Mouse (Mus musculus) ovary, postnatal 14 days (tissue): ENCODE results near the gene Ifitm3.
"Not testable (repeated sequence)": the region's sequence is repeated elsewhere in the genome, so short reads cannot be mapped to it uniquely, and the experiment has no call there.

ENCODE experiments used
- DNase-seq: peaks from one replicate; pipeline ENCODE4 v3.0.0; 2022; ENCODE audit warnings: low spot score

Ifitm3 gene

GRCm38 (mm10) chr7:141010593-141010992, at the start of gene Ifitm3:
Gene Ifitm3 (minus strand): TSS chr7:141010770.
- peak; percentile 49 for DNase-seq

DNA sequence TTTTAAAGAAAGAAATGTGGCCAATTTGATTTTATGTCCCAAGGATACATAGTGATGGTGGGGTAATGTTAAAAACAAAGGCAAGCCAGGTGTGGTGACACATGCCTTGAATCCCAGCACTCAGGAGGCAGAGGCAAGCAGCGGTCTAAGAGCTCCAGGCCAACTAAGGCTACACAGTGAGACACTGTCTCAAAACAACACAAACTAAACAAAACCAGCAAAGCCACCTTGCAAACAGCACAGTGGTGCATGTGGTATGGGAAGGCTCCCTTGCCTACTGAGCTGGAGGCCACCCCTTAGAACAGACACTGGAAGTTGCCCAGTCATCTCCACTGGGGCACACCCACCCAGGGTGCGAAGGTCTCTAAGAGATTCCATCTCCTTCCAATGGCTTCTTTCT, 49.4 kb upstream of the Ifitm3 start:
- DNase-seq: no peak

- DNase-seq: no peak
These were observed 48.2 kb upstream of the Ifitm3 start for GRCm38 (mm10) chr7:141058601-141059341.

DNA sequence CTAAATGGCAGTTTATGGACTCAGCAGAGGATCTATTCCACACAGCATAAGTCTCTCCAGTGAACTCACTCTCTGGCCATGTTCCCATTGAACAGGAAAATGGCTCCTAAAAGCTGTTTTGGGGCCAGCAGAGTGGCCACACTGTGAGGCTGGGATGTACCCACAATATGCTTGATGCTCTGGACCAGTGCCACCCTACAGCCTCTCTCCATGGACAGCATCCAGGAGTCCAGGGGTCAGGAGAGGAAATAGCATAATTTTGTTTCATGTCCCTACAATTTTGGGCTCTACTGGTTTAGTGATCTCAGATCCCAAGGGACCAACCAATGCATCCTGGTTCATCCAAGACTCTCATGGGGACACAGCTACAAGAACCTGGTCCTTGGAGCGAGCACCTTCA, 47.0 kb upstream of the Ifitm3 start:
- DNase-seq: no peak

GRCm38 (mm10) chr7:141056976-141057375, 46.4 kb upstream of the Ifitm3 start:
- no peak for DNase-seq

DNA sequence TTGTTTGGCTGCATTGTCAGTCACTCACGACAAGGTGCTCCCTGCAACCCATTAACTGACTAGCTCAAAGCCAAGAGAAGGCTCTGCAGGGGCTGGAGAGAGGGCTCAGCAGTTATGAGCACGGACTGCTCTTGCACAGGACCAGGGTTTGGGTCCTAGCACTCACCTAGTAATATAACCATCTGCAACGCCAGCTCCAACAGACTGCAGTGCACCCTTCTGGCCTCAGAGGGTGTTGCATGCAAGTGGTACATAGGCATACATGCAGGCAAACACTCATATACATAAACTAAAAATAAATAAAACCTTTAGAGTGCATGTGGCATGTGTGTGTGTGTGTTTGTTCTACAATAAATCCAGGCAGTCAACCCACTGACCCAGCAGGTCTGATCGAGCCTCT, 45.2 kb upstream of the Ifitm3 start:
- no peak for DNase-seq

DNA sequence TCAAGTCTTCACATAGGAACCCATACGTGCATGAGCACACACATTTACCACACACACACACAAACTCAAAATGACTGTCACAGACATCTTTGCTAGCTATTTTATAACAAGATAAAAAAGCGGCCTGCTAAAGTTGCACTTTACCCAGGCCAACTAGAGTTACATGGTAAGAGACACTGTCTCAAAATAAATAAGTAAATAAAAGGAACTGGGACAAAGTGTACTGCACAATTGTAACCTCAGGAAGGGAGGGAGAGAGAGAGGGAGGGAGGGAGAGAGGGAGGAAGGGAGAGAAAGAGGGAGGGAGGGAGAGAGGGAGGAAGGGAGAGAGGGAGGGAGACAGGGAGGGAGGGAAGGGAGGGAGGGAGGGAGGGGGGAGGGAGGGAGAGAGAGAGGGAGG, 41.9 kb upstream of the Ifitm3 start:
- no peak for DNase-seq

DNA sequence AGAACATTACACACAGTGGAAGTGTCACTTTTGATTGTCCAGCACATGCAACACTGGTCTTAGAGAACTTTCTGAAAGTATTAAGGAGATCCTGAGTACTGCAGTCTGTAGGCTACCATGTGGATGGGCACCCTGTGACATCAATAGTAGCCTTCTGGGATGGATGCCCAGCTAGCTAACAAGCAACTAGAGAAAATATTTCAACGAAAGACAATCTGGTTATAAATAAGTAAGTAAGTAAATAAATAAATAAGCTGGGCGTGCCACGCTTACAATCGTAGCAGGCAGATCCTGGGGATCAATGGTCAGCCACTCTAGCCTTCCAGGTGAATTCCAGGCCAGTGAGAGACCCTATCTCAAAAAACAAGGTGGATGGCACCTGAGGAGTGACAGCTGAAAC, 41.4 kb upstream of the Ifitm3 start:
- DNase-seq: no peak

DNA sequence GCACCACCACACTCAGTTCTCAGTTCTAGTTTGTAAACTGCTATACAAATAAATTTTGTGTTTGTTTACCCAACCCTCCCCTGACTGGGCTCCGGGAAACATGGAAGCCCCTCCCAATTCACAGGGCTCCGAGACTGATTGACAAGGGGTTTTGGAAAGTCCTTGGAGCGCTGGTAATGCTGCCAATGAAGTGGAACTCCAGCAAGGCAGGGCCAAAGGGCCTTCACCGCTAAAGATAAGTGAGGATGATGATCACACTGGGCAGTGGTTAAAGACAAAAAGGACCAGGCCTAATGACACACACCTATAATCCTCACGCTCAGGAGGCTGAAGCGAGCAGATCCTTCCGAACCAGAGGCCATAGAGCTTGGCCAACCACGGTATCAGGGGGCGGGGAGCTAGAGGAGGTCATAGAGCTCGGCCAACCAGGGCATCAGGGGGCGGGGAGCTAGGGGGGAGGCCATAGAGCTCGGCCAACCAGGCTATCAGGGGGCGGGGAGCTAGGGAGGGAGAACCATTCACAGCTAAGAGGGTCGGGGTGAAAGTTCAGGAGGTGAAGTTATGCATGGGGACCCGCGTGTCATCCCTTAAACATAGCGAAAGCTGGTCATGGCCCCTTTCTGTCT, 40.6 kb upstream of the Ifitm3 start:
- DNase-seq: no peak

- no peak for DNase-seq
These were observed 38.8 kb upstream of the Ifitm3 start for GRCm38 (mm10) chr7:141049326-141049725.

GRCm38 (mm10) chr7:141048226-141049218, 38.0 kb upstream of the Ifitm3 start:
- peak; percentile 88 for DNase-seq

DNA sequence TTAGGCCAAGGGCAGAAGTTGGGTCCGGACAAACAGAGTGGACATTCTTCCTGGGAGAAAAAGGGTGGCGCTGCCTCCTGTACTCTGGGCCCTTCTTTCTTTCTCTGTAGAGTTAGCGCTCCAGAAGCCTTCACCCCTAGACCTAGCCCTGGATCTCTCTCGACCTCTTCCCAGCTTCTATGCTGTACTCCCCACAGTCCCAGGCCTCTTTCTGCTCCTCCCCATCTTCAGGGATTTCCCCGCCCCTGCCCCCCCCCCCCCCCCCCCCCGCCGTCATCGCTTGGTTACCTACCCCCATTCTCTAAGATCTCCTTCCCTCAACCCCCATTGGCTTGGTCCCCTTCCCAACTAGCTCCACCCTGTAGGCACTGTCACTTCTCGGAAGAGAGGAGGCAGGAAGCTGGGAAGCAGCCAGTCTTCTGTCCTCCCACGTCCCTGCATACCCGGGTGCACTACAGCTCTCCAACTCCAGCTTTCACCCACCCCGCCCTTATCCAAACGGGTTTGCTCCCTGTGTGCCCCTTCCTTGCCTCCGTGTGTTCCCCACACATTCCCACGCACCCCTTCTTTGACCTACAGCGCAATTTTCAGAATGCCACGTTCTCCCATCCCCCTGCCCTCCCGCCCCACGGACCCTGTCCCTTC, 37.1 kb upstream of the Ifitm3 start:
- DNase-seq: peak; percentile 66

DNA sequence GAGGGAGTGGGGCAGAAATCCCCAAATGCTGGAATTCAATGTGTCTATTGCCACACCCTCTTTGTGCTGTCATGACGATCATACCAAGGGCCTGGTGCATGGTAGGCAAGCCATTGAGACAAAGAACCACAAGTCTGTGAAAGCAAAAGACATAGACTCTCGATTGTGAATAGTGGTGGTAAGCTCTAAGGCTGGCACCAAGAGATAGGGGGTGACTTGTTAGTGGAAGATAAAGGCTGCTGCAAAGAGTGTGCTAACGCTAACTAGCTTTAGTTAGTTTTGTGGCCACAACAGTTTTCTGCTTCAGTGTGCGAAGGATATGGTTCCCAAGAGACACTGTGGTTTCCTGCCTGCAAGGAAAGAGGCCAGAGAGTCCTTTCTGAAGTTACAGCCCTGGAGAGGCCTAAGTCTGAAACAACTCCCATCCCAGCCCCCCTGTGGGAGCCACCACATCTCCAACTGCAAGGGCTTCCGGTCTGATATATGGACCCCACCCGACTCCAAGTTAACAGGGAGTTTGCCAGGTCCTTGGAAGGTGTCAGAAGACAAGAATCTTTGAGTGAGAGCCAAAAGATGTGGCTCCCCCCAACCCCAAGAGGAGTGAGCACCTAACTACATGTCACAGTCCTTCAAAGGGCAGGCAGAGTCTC, 36.5 kb upstream of the Ifitm3 start:
- no peak for DNase-seq

GRCm38 (mm10) chr7:141042539-141042938, 32.0 kb upstream of the Ifitm3 start:
- DNase-seq: no peak

GRCm38 (mm10) chr7:141041661-141042060, 31.1 kb upstream of the Ifitm3 start:
- peak; percentile 74 for DNase-seq

GRCm38 (mm10) chr7:141040867-141041606, 30.5 kb upstream of the Ifitm3 start:
- no peak for DNase-seq

- DNase-seq: no peak
These were observed 29.0 kb upstream of the Ifitm3 start for GRCm38 (mm10) chr7:141039386-141040107.

DNA sequence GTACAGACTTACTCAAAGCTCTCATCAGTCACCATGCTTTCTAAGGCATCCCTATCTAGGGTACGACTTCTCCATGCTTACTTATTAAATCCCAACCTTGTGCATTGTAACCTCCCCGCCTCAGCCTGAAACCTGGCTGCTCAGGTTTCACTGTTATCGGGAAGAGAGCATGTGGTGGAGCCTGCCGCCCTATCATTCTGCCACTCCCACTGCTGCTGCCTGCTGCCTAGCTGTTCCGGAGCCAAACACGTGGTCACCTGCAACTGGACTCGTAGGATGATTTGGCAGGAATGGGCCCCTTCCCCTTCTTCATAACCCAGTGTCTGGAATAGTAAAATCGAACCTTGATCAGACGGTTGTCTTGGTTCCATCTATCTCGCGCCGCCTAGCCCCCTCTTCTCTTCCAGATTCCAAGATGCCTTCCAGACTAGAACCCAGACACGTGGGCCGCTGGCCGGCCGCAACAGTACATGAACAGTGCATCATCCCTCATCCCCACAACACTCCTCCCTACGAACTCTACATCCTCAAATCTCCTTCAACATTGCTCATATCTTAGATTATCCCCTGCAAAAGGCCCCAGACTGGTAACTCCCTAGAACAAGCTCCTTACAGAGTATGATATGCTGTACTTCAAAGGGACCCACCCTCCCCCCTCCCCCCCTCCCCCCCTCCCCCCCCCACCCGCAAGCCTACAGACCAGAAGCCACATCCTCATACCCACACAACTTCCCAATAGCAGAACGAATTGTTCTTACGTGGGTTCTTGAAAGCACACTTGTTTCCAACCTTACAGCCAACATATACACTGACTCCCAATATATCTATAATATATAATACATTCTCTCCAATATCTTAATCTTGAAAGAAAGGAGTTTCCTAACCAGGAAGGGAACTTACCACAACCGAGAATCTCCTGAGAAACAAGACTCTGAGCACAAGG, 27.8 kb upstream of the Ifitm3 start:
- DNase-seq: no peak

DNA sequence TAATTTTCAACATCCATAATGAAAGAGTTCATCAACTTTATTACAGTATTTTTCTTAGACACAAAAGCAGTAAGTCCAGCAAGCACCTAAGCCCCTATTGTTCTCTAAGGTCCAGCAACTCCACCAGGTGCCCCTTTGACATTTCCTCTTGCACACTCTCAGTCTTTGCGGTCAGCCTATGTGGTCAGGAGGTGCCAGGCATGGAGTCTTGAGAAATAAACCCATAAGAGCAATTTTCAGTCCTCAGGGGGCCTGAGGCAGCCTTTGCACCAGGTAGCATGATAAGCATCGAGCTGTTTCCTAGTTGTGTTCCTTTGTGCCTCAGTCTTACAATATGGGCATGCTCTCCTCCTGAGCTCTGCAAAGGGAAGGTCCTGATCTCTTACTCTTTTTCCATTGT, 26.1 kb upstream of the Ifitm3 start:
- not testable (repeated sequence) for DNase-seq
